Mouse (Mus musculus): ENCODE data around the gene Mrc2.

DNA sequence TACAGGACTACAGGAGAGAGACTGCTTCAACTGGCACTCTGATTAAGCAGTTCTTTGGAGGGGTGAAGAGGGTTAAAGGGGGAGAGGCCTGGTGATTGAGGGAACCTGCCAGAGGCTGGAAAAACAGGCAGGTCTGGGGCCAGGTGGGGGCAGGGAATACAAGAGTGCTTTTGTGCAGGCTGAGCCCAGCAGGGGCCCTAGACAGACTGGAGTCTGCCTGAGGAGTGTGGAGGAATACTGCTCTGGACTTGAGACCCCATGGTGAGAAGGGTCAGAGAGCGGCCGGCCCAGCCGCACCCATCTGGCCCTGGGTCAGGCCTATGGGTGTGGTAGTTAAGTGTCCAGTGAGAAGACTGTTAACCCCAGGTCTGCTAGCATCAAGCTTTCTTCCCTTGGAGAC, 6.7 kb upstream of the Mrc2 start:
- TF ChIP-seq NRF1 (IDR thresholded peaks at IDR 0.05; ENCODE audit: insufficient read depth, low read depth, low read length, poor library complexity, severe bottlenecking) (no peak), ZNF384 (IDR thresholded peaks at IDR 0.05; ENCODE audit: low read depth, low read length) (no peak), HCFC1 (IDR thresholded peaks at IDR 0.05; ENCODE audit: low read depth, low read length) (no peak), CTCF (IDR thresholded peaks at IDR 0.05 in 2 of 3, conservative IDR thresholded peaks at IDR 0.05 in 1 of 3; ENCODE audit: control insufficient read depth in 1 of 3, insufficient read depth in 1 of 3, low read depth in 2 of 3, low read length in 3 of 3, poor library complexity in 1 of 3, severe bottlenecking in 1 of 3) (no peak), POLR2A (IDR thresholded peaks at IDR 0.05; ENCODE audit: control insufficient read depth in 1 of 2, insufficient read depth in 1 of 2, low read depth in 1 of 2, low read length in 2 of 2, poor library complexity in 1 of 2) (no peak), UBTF (IDR thresholded peaks at IDR 0.05; ENCODE audit: borderline replicate concordance, insufficient read depth, low read depth, low read length) (no peak)
